Mouse (Mus musculus) olfactory bulb, adult 2 months (tissue): ENCODE data around the gene 4933430I17Rik. TPM values are rescaled to one million over a fixed set of nuclear protein-coding genes. Genes with fewer than 3 reads are reported as not detected.

ENCODE experiments used
- H3K27ac ChIP-seq: fragments of 200-500 bp; 2 replicates; pipeline ENCODE4 v1.5.1; 2012; ENCODE audit warnings: low read depth, low read length; ENCODE audit not compliant: insufficient read depth
- H3K4me1 ChIP-seq: fragments of 200-500 bp; 2 replicates; pipeline ENCODE4 v1.6.1; 2012; ENCODE audit warnings: low read length; ENCODE audit not compliant: control insufficient read depth, insufficient read depth
- H3K4me3 ChIP-seq: fragments of 200-500 bp; 2 replicates; pipeline ENCODE4 v1.5.1; 2012; ENCODE audit warnings: mild to moderate bottlenecking, low read depth, low read length, moderate library complexity; ENCODE audit not compliant: insufficient read depth
- CTCF ChIP-seq: fragments of 200-500 bp; IDR thresholded peaks from 2 replicates; pipeline ENCODE4 v1.5.1; 2012; ENCODE audit warnings: low read depth, mild to moderate bottlenecking, low read length, moderate library complexity; ENCODE audit not compliant: insufficient read depth
- POLR2A ChIP-seq: fragments of 200-500 bp; IDR thresholded peaks from 2 replicates; pipeline ENCODE4 v1.6.1; 2012; ENCODE audit warnings: mild to moderate bottlenecking, low read depth, low read length, moderate library complexity; ENCODE audit not compliant: insufficient read depth
- WGBS: fragments of 180-500 bp; shearing (Covaris S2); methylation state at CpG from one replicate; pipeline ENCODE4 v1.1.7; 2018; 5-methylcytosine and 5-hydroxymethylcytosine counted together
- polyA plus RNA-seq: library from polyadenylated mRNA; stranded (reverse); fragments of >200 nt; gene quantifications from 2 replicates; pipeline ENCODE4 v1.2.4, GENCODE M21; 2012; ENCODE audit warnings: low replicate concordance; ENCODE audit not compliant: missing spikeins, insufficient read depth, insufficient read length

4933430I17Rik gene
- polyA plus RNA-seq, 1 experiment: not detected

GRCm38 (mm10) chr4:62514995-62515394 is 10.2 kb upstream of the 4933430I17Rik start:
- no peak overlapping the region for H3K4me3 ChIP-seq
- no peak overlapping the region for H3K27ac ChIP-seq
- TF ChIP-seq CTCF: no peak
- TF ChIP-seq POLR2A: no peak
- H3K4me1 ChIP-seq: peaks cover 20% of the 10 kb centered on the region
- WGBS: 82% methylated on average over 7 of the region's 7 CpGs

- peaks cover 20% of the 10 kb centered on the region for H3K4me1 ChIP-seq
- no peak overlapping the region for H3K27ac ChIP-seq
- no peak overlapping the region for H3K4me3 ChIP-seq
- no peak for TF ChIP-seq CTCF
- no peak for TF ChIP-seq POLR2A
- WGBS: 80% methylated on average over 3 of the region's 3 CpGs
These were observed 9.7 kb upstream of the 4933430I17Rik start for GRCm38 (mm10) chr4:62515490-62515889.

- WGBS: 56% methylated on average over 2 of the region's 2 CpGs
- TF ChIP-seq POLR2A: no peak
- no peak for TF ChIP-seq CTCF
- Histone ChIP-seq H3K4me1 (peaks cover 20% of the 10 kb centered on the region), H3K27ac (no peak overlapping the region), H3K4me3 (no peak overlapping the region)
These were observed 9.1 kb upstream of the 4933430I17Rik start for GRCm38 (mm10) chr4:62516079-62516478.

- no peak overlapping the region for H3K27ac ChIP-seq
- 84% methylated on average over 1 of the region's 1 CpGs for WGBS
These were observed 8.6 kb upstream of the 4933430I17Rik start for GRCm38 (mm10) chr4:62516579-62516978.

GRCm38 (mm10) chr4:62517046-62517445 is 8.1 kb upstream of the 4933430I17Rik start:
- H3K4me3 ChIP-seq: no peak overlapping the region
- TF ChIP-seq POLR2A: no peak
- no peak overlapping the region for H3K27ac ChIP-seq
- WGBS: 95% methylated on average over 8 of the region's 8 CpGs
- peaks cover 20% of the 10 kb centered on the region for H3K4me1 ChIP-seq

More at GRCm38 (mm10) chr4:62516579-62516978, 8.6 kb upstream of the 4933430I17Rik start:
- no peak for TF ChIP-seq CTCF
- TF ChIP-seq POLR2A: no peak
- peaks cover 20% of the 10 kb centered on the region for H3K4me1 ChIP-seq
- no peak overlapping the region for H3K4me3 ChIP-seq

GRCm38 (mm10) chr4:62517538-62518415 is 7.4 kb upstream of the 4933430I17Rik start:
- no peak for TF ChIP-seq CTCF
- Histone ChIP-seq H3K4me1 (peaks cover 20% of the 10 kb centered on the region), H3K27ac (no peak overlapping the region), H3K4me3 (no peak overlapping the region)
- 78% methylated on average over 10 of the region's 10 CpGs for WGBS

- TF ChIP-seq POLR2A (no peak), CTCF (peak; percentile 22; the same call in 1 of the 2 replicates)
- no peak overlapping the region for H3K27ac ChIP-seq
- 49% methylated on average over 13 of the region's 13 CpGs for WGBS
These were observed 6.6 kb upstream of the 4933430I17Rik start for GRCm38 (mm10) chr4:62518416-62519121.

GRCm38 (mm10) chr4:62519122-62519848 is 5.9 kb upstream of the 4933430I17Rik start:
- 1% methylated on average over 26 of the region's 26 CpGs for WGBS
- Histone ChIP-seq H3K4me1 (peaks cover 17% of the 10 kb centered on the region), H3K27ac (no peak overlapping the region), H3K4me3 (peak overlapping the region; percentile 78)
- TF ChIP-seq POLR2A: no peak
- TF ChIP-seq CTCF: no peak

More at GRCm38 (mm10) chr4:62518416-62519121, 6.6 kb upstream of the 4933430I17Rik start:
- Histone ChIP-seq H3K4me3 (peak overlapping the region; percentile 8; the same call in 1 of the 2 replicates), H3K4me1 (peaks cover 20% of the 10 kb centered on the region)
